Mouse (Mus musculus) lung, postnatal 4 days (tissue): Measurements from ENCODE around the gene Slc39a10.
"Not testable (repeated sequence)": the region's sequence is repeated elsewhere in the genome, so short reads cannot be mapped to it uniquely, and the experiment has no call there.

Experiments
- DNase-seq, 2 experiments: peaks; one replicate each; pipeline ENCODE4 v3.0.0; 2021

Gene Slc39a10

GRCm38 (mm10) chr1:46764600-46764999 is 128.1 kb downstream of the Slc39a10 start:
- DNase-seq: not testable (repeated sequence)
